Mouse (Mus musculus): ENCODE measurements around the gene Slc19a2. TPM values are rescaled to one million over a fixed set of nuclear protein-coding genes. Genes with fewer than 3 reads are reported as not detected.
A peak's percentile ranks its signal among the peaks of the same experiment; 100 is the strongest.

Gene Slc19a2
- 6.2 and 7.5 TPM in 2 replicates for polyA plus RNA-seq (2015; fragmentation: Nextera tagmentation; extraction: Ambion mirVana)

- Histone ChIP-seq H3K36me3 (no peaks in the 10 kb centered on the region), H3K9me3 (replicated peaks) (no peaks in the 10 kb centered on the region), H3K4me2 (peak within 1 kb of the TSS; percentile 74), H3K27ac (peak within 1 kb of the TSS; percentile 92), H3K9ac (peak within 1 kb of the TSS; percentile 76), H3K27me3 (no peaks in the 10 kb centered on the region), H3K4me3 (peak within 1 kb of the TSS; percentile 84), H3K4me1 (replicated peaks) (peaks cover 21% of the 10 kb centered on the region)
- ATAC-seq (replicated peaks; ENCODE audit: insufficient number of reproducible peaks, insufficient read depth, low FRiP score, low read depth): peak; percentile 95
- WGBS: under 1% methylated on average over 77 of the region's 79 CpGs
These were observed at the start of gene Slc19a2 for GRCm38 (mm10) chr1:164248465-164249331. Slc19a2 (plus strand) TSS chr1:164249046.

GRCm38 (mm10) chr1:164199551-164199950 is 49.3 kb upstream of the Slc19a2 start:
- Histone ChIP-seq H3K9me3 (replicated peaks) (no peaks in the 10 kb centered on the region), H3K36me3 (no peaks in the 10 kb centered on the region), H3K9ac (no peak overlapping the region), H3K4me1 (replicated peaks) (no peaks in the 10 kb centered on the region), H3K4me3 (no peak overlapping the region), H3K27ac (no peak overlapping the region), H3K4me2 (no peak overlapping the region), H3K27me3 (no peaks in the 10 kb centered on the region)
- no peak for ATAC-seq (replicated peaks; ENCODE audit: insufficient number of reproducible peaks, insufficient read depth, low FRiP score, low read depth)
- WGBS: 77% methylated on average over 4 of the region's 4 CpGs

DNA sequence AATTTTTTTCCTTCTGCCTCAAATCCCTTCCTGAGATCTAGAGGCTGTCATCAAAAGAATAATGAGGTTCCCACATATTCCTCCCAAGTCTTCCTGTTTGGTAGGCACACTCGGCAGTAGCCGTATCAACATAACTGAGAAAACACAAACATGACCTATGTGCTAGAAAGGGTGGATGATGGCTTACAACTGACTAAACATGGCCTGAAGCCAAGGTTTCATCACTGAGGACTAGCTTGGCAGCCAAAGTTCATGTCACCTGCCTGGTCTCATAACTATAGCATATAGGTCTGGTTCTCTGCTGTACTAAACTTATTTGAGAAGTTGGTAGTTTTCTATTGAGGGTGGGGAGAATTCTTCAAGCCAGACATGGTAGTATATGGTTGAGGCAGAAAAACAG is 40.4 kb upstream of the Slc19a2 start:
- Histone ChIP-seq H3K9me3 (replicated peaks) (no peaks in the 10 kb centered on the region), H3K27me3 (no peaks in the 10 kb centered on the region), H3K4me2 (no peak overlapping the region), H3K27ac (no peak overlapping the region), H3K9ac (no peak overlapping the region), H3K36me3 (no peaks in the 10 kb centered on the region), H3K4me1 (replicated peaks) (no peaks in the 10 kb centered on the region), H3K4me3 (no peak overlapping the region)
- WGBS: 59% methylated on average over 2 of the region's 2 CpGs
- no peak for ATAC-seq (replicated peaks; ENCODE audit: insufficient number of reproducible peaks, insufficient read depth, low FRiP score, low read depth)

- Histone ChIP-seq H3K36me3 (no peaks in the 10 kb centered on the region), H3K9ac (no peak overlapping the region), H3K4me3 (no peak overlapping the region), H3K4me2 (no peak overlapping the region), H3K4me1 (replicated peaks) (no peaks in the 10 kb centered on the region), H3K27me3 (no peaks in the 10 kb centered on the region), H3K9me3 (replicated peaks) (no peaks in the 10 kb centered on the region), H3K27ac (no peak overlapping the region)
- 78% methylated on average over 4 of the region's 4 CpGs for WGBS
- no peak for ATAC-seq (replicated peaks; ENCODE audit: insufficient number of reproducible peaks, insufficient read depth, low FRiP score, low read depth)
These were observed 37.9 kb upstream of the Slc19a2 start for GRCm38 (mm10) chr1:164210899-164211298.

GRCm38 (mm10) chr1:164212686-164213085 is 36.2 kb upstream of the Slc19a2 start:
- H3K27ac ChIP-seq: no peak overlapping the region
- no peaks in the 10 kb centered on the region for H3K36me3 ChIP-seq
- peaks cover 4% of the 10 kb centered on the region for H3K4me1 ChIP-seq (replicated peaks)
- no peak overlapping the region for H3K9ac ChIP-seq
- no peak overlapping the region for H3K4me2 ChIP-seq
- no peaks in the 10 kb centered on the region for H3K9me3 ChIP-seq (replicated peaks)
- no peaks in the 10 kb centered on the region for H3K27me3 ChIP-seq
- no peak overlapping the region for H3K4me3 ChIP-seq
- WGBS: 72% methylated on average over 8 of the region's 8 CpGs
- ATAC-seq (replicated peaks; ENCODE audit: insufficient number of reproducible peaks, insufficient read depth, low FRiP score, low read depth): no peak

GRCm38 (mm10) chr1:164214190-164214589 is 34.7 kb upstream of the Slc19a2 start:
- Histone ChIP-seq H3K36me3 (no peaks in the 10 kb centered on the region), H3K4me3 (no peak overlapping the region), H3K4me1 (replicated peaks) (peaks cover 11% of the 10 kb centered on the region), H3K4me2 (no peak overlapping the region), H3K27me3 (no peaks in the 10 kb centered on the region), H3K9me3 (replicated peaks) (no peaks in the 10 kb centered on the region), H3K9ac (no peak overlapping the region), H3K27ac (no peak overlapping the region)
- no peak for ATAC-seq (replicated peaks; ENCODE audit: insufficient number of reproducible peaks, insufficient read depth, low FRiP score, low read depth)
- WGBS: 61% methylated on average over 8 of the region's 8 CpGs

GRCm38 (mm10) chr1:164215097-164215496 is 33.7 kb upstream of the Slc19a2 start:
- WGBS: 68% methylated on average over 3 of the region's 3 CpGs
- H3K36me3 ChIP-seq: no peaks in the 10 kb centered on the region
- no peak overlapping the region for H3K4me2 ChIP-seq
- no peaks in the 10 kb centered on the region for H3K27me3 ChIP-seq
- no peak overlapping the region for H3K9ac ChIP-seq
- peaks cover 11% of the 10 kb centered on the region for H3K4me1 ChIP-seq (replicated peaks)
- no peak for ATAC-seq (replicated peaks; ENCODE audit: insufficient number of reproducible peaks, insufficient read depth, low FRiP score, low read depth)
- no peaks in the 10 kb centered on the region for H3K9me3 ChIP-seq (replicated peaks)
- H3K27ac ChIP-seq: no peak overlapping the region
- no peak overlapping the region for H3K4me3 ChIP-seq

GRCm38 (mm10) chr1:164215540-164215939 is 33.3 kb upstream of the Slc19a2 start:
- no peak for ATAC-seq (replicated peaks; ENCODE audit: insufficient number of reproducible peaks, insufficient read depth, low FRiP score, low read depth)
- WGBS: 78% methylated on average over 6 of the region's 6 CpGs
- H3K4me3 ChIP-seq: no peak overlapping the region
- no peaks in the 10 kb centered on the region for H3K27me3 ChIP-seq
- no peaks in the 10 kb centered on the region for H3K9me3 ChIP-seq (replicated peaks)
- H3K4me1 ChIP-seq (replicated peaks): peaks cover 11% of the 10 kb centered on the region
- H3K27ac ChIP-seq: no peak overlapping the region
- H3K4me2 ChIP-seq: no peak overlapping the region
- H3K36me3 ChIP-seq: no peaks in the 10 kb centered on the region
- H3K9ac ChIP-seq: no peak overlapping the region

DNA sequence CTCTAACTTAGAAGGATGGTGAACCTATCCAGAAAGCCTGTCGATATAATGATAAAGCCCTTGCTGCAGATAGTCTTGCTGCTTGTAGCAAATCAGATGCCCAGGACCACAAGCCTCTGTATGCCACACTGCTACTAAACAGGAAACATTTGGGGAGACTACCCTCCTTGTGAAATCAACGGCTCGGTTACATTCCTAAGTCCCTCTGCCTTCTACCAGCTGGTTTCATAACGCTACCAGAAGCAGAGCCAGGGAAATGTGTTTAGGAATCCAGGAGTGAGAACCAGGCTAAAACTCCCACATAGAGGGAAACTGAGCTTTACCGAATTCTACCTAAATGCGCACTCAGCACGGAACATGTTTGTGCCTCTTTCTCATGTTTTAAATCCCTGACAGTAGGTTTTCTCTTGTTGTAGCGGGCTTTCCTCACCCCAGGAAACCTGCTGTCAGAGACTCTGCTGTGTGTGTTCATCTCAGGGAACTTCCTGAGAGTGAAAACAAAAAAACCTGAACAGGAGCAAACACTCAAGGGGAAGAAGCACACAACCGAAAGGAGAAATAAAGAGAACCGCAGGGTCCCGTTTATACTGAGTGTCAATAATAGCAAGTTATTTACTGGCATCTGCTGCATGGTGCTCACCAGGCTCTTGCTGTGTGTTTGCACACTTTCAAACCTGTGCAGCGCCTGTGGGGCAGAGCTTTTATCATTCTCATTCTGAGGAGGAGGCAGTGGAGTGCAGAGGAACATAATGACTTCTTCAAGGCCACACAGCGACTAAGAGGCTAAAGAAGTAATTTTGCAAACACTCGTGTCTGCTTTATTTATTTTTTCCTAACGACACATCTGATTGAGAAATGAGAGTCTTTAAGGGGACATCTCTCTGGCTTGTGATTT is 30.8 kb upstream of the Slc19a2 start:
- Histone ChIP-seq H3K9ac (no peak overlapping the region), H3K27me3 (no peaks in the 10 kb centered on the region), H3K4me3 (peak overlapping the region; percentile 7; the same call in 1 of the 2 replicates), H3K9me3 (replicated peaks) (no peaks in the 10 kb centered on the region), H3K27ac (no peak overlapping the region), H3K36me3 (no peaks in the 10 kb centered on the region), H3K4me2 (peak overlapping the region; percentile 31), H3K4me1 (replicated peaks) (peaks cover 11% of the 10 kb centered on the region)
- 33% methylated on average over 15 of the region's 15 CpGs for WGBS
- no peak for ATAC-seq (replicated peaks; ENCODE audit: insufficient number of reproducible peaks, insufficient read depth, low FRiP score, low read depth)

- Histone ChIP-seq H3K27ac (no peak overlapping the region), H3K4me3 (no peak overlapping the region), H3K4me1 (replicated peaks) (peaks cover 11% of the 10 kb centered on the region), H3K9ac (no peak overlapping the region), H3K4me2 (no peak overlapping the region), H3K36me3 (no peaks in the 10 kb centered on the region), H3K27me3 (no peaks in the 10 kb centered on the region), H3K9me3 (replicated peaks) (no peaks in the 10 kb centered on the region)
- ATAC-seq (replicated peaks; ENCODE audit: insufficient number of reproducible peaks, insufficient read depth, low FRiP score, low read depth): no peak
- whole genome bisulfite sequencing: 81% methylated on average over 4 of the region's 4 CpGs
These were observed 28.6 kb upstream of the Slc19a2 start for GRCm38 (mm10) chr1:164220261-164220660.

DNA sequence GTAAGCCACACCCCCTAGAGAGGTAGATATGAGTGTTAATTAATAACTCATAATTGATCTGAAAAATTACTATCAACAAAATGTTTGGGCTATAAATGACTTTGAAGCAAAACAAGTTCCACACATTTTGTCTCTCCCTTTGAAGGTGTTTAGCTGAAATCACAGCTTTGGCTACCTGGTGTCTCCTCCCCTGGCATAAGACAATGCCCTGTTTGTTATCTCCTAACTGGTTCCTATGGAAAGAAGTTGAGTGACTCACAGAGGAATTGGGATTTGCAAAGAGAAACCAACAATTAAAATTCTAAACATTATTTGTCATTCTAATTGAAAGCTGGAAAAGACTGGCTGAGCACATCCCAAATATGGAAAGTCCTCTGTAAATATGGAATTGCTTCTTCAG is 25.8 kb upstream of the Slc19a2 start:
- no peak overlapping the region for H3K9ac ChIP-seq
- H3K9me3 ChIP-seq (replicated peaks): no peaks in the 10 kb centered on the region
- no peak for ATAC-seq (replicated peaks; ENCODE audit: insufficient number of reproducible peaks, insufficient read depth, low FRiP score, low read depth)
- H3K36me3 ChIP-seq: no peaks in the 10 kb centered on the region
- H3K4me3 ChIP-seq: no peak overlapping the region
- H3K4me1 ChIP-seq (replicated peaks): peaks cover 3% of the 10 kb centered on the region; the same call in 1 of the 2 replicates
- no peak overlapping the region for H3K4me2 ChIP-seq
- H3K27me3 ChIP-seq: no peaks in the 10 kb centered on the region
- no peak overlapping the region for H3K27ac ChIP-seq

Data from heart, embryonic 15.5 days (tissue).